Mouse (Mus musculus): ENCODE data around the gene Rasal2. TPM values are rescaled to one million over a fixed set of nuclear protein-coding genes. Genes with fewer than 3 reads are reported as not detected.
A peak's percentile ranks its signal among the peaks of the same experiment; 100 is the strongest.

Gene Rasal2
- total RNA-seq, 2 experiments from 2014 or later = 13.3 to 16.9 TPM

DNA sequence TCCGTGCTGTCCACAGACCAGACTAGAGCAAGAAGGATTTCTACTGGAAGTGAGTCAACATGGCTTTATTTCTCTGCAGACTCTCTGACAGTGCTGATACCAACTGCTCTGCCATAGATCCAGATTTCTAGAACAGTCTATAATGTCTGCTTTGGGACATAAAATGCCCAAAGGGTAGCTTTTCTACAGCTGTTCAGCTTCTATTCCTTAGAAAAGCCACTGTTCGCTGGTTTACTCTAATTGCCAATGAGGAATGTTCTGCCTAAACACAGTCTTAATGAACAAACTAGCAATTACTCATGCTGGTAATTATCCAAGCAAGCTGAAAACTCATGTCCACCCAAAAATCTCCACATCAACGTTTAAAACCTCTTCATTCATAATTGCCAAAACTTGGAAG is 77.6 kb downstream of the Rasal2 start:
- no peak for DNase-seq

DNA sequence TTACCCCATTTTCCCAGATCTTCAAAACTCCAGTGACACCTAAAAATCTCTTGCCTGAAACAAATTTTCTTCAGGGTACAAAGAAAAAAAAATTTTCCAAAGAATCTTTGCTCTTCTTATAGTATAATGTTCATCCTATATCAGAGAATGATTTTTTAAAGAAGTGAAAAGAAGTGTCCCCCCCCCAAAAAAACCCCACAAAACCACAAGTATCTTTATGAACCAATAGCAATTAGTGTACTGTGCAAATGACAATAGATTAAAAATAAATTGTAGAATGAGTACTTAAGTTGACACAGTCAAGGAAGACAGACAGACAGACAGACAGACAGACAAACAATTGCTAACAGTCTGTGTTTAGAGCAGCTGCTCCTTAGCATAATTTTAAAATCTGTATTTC is 84.3 kb downstream of the Rasal2 start:
- DNase-seq = no peak

DNA sequence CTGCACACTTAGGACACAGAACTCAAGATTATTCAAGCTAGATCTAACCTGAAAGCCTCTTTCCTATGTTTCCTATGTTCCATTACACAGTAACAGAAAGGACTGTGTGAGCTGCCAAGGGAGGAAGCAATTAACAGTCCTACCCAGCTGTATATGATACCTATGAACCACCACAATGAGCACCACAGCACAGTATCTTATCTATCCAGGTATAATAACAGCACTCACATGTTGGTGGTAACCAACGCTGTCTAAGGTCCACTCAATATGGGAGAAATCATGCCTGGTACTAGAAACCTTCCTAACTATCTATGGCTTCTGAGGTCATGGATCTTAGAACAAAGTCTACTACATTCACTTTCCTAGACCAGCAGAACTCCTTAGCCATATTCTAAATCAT is 89.3 kb downstream of the Rasal2 start:
- DNase-seq = no peak

DNA sequence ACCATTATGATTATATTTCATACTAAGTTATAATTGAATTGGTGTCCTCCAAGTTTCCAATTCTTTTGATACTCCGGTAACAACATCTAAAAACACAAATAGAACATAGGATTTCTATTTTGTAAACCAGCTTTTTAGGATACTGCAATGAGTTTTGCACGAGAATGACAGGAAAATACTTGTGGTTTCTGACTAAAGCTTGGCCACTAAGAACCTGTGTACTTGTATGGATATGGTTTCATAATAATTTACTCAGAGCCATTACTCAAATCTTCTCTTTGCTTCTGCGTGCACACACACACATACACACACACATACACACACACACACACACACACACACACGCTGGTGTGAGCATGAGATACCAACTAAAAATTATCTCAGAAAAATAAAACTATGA is 93.5 kb downstream of the Rasal2 start:
- no peak for DNase-seq

DNA sequence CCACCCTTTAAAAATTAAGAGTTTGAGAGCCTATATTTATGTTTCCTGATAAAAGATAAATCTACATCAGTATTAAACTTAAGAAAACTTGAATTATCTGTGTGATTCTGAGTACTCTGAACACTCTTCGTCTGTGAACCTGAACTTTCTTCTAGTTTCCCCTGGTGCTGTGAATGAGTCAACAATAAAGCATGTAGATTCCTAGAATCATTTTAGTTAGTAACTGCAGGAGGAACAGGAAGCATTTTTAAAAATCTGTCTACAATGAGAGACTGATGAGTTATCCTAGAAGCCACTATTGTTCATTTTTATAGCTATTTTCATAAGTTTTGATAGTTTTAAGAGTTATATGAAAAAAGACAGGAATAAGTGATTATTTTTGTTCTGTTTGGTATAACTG is 111.1 kb downstream of the Rasal2 start:
- no peak for DNase-seq

DNA sequence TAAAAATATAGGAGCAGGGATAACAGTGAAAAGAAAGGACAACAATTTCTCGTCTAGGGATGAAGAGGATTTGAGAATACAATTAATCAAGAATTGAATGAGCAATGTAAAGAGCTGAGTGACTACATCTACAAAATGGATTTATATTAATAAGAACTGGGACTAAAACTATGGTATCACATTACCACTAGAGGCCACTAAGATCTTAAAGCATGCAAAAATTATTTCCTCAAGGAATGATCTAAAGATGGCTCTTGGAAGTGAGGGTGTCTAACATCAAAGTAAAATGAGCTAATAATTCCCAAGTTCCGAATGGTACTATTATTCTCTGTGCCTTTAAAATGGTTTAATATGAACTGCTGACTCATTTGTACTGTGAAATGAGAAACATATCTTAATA is 112.8 kb downstream of the Rasal2 start:
- no peak for DNase-seq

DNA sequence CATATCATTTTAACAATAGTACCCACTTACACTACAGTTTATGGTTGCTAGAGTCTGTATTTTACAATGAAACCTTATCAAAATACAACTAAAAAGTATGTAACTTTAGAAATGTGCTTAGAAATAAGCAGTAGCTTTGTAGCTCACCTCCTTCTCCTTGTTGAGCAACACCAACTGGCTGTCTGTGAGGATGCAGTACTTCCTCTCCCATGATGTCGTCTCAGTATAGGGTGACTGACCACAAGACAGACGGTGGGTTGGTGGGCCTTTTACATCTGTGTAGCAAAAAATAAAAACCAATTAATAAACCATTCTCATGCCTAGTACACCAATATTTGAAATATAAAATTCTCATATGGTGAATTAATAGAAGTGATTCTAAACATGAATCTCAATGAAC is 113.4 kb downstream of the Rasal2 start:
- DNase-seq = no peak

DNA sequence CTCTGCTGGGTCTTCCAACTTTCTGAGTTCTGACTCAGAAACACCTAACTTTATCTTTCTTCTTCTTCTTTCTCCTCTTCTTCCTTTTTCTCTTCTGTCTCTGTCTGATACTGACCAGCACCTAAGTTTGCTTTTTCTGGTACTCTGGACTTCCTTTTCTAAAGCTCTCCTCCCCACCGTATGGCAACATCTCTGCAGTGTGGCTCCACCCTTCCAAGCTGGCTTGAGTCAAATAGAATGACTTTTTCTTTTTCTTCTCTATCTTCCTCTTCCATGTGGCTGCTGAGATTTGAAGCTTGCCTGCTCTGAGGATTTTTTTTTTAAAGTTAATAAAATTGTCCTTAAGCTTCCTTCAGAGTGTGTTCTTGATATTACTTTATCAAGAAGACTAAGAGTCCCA is 115.3 kb downstream of the Rasal2 start:
- DNase-seq = no peak

DNA sequence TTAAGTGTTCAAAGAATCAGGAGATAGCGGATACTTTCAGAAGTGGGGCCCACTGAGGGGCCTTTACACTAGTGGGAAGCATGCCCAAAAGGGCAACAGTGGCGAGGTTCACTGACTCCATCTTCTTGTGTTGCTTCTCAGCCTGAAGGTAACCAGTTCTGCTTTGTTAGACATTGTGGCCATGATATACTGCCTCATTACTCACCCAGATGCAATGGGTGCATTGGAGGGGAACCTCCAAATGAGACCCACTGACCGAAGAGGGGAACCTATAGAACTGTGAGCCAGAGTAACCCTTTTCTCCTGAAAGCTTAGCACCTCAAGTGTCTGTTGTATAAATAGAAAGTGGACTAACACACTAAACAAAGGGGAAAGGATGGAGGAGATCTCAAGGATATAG is 116.5 kb downstream of the Rasal2 start:
- DNase-seq = no peak

DNA sequence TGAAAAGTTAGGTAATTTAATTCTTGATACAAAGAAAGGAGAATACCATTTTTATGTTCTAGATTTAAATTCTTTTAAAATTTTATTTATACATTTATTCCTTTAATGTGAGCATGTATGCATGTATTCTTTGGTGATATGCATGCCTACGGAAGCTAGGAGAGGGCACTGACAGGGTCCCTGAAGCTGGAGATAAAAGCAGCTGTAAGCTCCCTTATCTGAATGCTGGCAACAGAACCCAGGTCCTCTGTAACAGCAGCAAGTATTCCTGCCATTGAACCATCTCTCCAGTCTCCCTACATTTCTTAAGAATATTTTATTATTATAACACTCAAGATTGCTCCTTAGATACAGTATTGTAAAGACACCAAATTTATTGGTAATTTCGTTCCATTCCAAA is 122.2 kb downstream of the Rasal2 start:
- DNase-seq = no peak

DNA sequence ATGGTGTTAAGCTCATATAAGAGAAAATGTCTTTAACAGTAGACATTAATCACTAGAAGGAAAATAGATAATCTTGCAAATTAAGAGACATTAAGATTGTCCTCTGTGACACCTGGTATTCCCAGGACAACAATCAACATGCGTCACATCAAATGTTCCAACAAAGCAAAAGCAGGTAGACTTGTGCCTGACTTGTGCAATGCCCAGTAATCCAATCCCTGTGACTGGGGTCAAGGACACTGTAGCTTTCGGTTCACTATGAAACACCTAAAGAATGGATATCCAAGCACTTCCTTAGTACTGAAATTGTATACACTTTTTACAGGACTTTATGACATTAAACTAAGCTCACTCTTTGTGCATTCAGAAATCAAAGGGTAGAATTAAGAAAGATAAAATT is 123.1 kb downstream of the Rasal2 start:
- no peak for DNase-seq

DNA sequence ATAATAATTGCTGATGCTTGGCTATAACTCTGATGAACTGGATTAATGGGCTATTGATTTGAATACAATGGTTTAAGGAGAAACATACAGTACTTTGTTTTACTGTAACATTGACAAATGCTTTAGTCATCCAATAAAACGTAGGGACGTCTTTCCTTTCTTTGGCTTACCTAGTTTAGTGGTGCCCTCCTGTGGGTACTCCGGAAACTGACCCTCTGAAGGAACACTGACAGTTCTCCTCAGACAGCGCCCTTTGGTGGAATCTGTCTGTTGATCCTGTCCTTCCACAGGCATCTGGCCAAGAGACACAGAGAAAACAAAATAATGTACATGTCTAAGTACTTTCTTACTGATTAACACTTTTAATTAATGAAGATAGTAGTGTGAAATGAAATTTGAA is 125.8 kb downstream of the Rasal2 start:
- peak; percentile 50 to 65 for DNase-seq

DNA sequence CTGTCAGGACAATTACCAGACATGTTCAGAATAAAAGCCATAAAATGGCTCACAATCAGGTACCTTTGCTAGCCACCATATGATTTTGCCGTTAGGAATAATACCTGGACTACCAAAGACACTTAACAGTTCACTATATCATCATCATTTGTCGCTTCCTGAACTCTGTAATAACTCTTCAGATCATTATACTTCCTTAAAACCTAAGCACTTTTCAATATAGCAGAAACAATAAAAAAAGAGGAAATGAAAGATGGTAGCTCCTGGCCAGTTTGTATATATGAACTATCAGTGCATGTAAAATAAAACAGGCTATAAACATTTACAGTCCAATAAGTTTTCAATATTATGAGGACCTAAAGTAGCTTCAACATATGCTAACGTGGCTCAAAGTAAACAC is 127.0 kb downstream of the Rasal2 start:
- no peak for DNase-seq

DNA sequence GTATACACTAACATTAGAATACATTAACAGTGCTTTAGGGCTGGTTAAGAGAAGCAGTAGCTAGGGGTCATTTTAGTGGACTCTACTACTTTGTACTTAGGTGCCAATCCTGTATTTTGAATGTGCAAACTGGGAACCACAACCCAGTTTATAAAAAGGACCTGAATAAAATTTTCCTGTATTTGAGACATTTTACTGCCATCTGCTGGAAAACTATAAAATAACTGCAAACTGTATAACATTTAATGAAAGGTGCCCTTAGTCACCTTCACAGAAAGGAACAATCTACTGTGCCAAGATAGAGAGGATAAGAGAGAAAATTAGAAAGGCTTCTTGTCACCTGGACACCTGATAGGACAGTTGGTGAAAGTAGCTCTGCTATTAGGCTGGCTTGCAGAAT is 131.6 kb downstream of the Rasal2 start:
- no peak for DNase-seq

DNA sequence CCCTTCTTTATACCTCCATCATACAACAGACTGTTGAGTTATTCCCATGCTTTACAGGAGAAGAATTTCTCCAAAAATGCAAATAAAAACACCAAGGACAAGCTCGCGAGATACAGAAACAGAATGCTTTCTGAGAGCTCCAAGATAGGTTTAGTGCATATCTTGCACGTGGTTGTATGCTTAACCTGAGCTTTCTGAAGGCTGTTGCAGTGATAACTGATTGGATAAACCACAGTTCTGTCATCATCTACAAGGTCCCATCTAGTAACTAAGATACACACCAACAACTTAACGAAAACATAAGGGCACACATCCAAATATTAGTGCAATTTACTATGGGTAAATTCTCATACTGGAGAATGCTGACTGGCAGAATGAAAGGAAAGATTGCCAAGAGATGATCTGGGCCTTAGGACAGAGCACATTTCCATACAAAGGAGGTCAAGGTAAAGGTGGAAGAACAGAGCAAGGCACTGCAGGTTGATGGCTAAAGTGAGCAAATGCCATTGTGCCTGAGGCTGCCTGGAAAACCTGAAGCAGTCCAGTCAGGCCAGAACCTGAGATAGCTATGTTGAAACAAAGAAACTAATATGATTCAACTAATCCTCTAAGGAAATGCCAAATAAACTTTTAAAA is 136.6 kb downstream of the Rasal2 start:
- no peak for DNase-seq

DNA sequence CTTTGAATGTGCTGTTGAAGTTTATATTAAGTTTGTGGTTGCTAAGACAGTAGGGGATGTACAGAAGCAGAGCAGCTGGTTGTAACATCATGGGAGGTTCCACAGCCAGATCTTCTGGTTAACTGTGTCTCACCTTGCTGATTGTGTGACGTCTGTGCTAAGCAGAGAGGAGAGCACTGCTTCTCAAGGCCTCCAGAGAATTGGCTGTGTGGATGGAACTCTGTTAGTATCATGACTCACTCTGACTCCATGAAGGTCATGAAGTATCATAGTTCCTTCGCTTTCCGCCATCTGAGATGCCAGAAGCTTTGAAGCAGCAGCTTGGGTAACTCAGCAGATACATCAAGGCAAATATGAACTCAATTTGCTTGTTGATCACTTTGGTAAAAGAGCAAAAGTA is 144.5 kb downstream of the Rasal2 start:
- DNase-seq = peak; percentile 30 to 41

DNA sequence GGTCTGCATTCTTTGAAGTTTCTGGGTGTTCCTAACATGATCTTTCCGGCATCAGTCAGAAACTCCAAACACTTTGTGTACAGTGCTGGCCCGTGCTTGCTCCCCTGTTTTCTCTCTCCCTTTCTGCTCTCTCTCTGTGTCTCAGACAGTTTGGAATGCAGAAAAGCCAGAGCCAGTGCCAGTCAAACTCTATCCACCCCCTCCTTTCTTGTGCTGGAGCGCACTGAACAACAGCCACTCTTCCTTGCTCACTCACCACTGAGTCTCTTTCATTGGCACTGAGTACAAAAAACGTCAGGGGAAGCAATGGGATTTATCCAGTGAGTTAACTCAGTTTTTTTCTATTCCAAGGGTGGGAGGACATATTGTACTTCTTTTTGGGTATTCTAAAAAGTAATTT is 155.8 kb downstream of the Rasal2 start:
- DNase-seq = peak in 1 of 2 experiments; percentile 31

DNA sequence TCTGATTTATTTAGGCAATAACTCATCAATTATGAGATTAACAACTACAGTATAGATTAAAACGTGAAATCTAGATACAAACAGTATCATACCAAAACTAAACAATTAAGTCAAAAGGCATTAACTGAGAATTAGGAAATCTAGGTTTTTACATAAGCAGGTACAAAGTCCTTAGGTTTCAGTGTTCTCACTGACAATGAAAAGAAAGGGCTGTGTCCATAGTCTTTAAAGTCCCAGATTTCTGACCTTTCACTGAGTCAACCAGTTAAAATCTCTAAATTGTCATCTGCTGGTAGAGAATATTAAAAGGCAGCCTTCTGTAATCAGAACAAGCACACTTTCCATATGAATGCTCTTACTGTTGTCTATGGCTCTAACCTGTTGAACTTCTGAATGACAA is 156.6 kb downstream of the Rasal2 start:
- no peak for DNase-seq

DNA sequence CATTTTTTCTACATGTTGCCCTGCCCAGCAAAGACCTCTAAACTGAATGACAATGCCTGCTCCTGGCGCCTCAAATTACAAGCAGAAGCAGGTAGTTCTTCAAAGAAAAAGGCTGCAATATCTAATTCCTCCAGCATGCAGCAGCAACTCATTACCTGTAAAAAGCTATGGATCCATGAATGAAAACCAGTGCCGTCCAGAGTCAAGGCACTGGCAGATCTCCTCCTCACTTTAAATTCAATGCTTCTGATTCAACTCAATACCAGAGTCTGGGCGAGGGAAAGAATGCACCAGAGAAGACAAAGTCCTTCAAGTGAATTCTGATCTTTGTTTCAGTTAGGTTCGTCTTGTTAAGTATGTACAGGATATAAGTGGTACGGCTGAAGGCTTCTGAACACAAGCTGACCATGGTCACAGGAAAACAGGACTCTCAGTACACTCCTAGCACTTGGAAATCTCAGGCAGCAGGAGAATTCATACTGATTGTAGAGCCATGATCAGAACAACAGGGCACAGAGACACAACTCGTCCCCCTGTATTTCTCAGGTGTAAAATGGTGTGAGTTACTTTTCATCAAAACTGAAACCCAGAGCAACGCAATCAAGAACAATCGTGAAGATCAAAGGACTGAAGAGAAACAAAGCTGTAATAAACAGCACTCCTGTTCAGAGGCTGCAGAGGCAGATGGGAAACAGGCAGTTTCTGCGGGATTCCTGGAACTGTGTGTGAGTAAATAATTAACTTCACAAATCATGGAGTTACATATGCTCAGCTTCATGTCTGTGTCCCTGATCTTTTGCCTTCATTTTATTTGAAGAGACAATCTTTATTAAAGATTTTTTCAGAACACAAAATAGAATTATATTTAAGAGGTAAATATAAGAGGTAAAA is 158.6 kb downstream of the Rasal2 start:
- no peak for DNase-seq

DNA sequence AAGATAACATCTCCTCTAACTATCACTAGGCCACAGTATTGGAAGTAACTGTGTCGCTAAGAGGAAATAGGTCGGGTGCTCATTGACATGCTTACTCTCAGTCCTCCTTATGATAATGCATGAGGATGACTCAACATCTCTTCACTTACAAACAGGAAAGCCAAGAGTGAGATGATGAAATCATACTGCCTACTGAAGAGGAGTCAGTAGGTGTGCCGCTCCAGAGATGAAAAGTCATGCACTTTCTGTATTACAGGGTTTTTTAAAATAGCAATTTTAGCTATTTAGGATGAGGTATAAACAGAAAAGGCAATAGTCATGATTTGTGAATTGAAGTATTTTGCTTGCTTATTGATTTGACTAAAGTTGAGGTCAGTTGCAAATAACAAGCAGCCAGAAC is 164.3 kb downstream of the Rasal2 start:
- DNase-seq = no peak

DNA sequence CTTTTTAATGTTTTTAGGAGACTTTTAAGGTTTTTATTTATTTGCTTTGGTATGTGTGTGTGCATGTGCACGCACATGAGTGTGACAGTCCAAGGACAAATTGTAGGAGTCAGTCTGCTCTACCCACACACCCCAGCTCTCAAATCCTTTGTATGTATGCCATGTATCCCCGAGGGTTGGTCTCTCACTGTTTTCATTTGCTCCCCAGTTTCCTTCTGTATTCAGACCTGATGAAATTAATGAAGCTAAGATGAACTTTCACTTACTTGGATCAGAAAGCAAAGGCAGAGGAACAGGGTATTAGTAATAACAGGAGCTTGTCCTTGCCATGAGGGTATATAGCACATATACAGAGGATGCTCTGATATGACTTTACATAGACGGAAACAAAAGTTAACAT is 165.1 kb downstream of the Rasal2 start:
- DNase-seq = no peak

DNA sequence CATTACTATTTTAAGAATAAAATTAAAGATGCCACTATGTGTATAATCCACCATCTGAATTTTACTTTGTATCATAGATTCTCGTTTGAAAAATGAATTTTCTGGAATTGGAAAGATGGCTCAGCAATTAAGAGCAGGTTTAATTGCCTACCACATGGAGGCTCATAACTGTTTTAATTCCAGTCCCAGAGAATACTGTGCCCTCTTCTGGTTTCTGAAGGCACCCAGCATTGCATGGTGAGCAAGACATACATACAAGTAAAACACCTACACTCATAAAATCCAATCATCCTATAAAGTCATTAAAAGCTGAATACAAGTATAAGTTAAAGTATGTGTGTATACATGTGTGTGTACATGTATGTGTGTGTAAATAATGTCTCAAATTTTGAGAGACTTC is 165.6 kb downstream of the Rasal2 start:
- DNase-seq = no peak

DNA sequence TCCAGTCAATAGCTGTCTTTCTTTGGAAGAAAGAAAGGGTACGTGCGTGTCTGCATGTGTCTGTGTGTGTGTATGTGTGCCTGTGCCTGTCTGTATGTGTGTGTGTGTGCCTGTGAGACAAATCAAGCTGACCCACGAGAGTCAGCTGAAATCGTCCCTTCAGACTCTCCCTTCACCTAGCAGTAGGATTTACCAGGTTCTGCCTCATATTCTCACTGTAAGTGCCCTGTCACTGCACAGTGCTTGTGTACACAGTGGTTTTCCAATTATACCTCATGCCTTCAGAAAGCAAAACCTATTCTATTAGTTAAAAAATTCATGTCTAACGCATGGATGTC is 168.0 kb downstream of the Rasal2 start:
- DNase-seq = no peak
